Mouse (Mus musculus) cerebellum, adult (tissue): ENCODE data around the gene Rassf2.

Experiments
- ATAC-seq: cut with Nextera tagmentation; 2 replicates; pipeline ENCODE4 v1.9.2; 2017; ENCODE audit warnings: mild to moderate bottlenecking, moderate library complexity, mixed read lengths; ENCODE audit not compliant: insufficient number of reproducible peaks, low FRiP score, low TSS enrichment

Rassf2 gene

DNA sequence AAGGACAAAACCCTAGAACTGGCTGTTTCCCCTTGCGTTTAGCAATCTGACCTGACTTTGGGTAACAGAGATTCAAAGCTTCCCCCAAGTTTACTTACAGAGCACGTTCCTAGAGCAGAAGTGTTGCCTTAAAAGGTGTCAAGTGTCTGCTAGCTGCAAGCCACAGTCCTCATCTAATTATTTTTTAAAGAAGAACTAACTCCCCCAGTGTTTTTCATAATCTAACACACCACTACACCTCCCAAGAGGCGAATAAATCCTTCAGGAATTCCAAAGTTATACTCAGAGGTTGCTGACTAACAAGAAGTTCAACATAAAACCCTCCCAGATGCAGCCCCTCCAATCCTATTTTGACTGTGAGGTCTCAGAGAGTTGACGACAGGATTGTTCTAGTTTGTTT lies 21.9 kb downstream of the Rassf2 start:
- no peak for ATAC-seq

- ATAC-seq, result no peak
Observed at GRCm38 (mm10) chr2:132007475-132007819, 22.6 kb downstream of the Rassf2 start.

DNA sequence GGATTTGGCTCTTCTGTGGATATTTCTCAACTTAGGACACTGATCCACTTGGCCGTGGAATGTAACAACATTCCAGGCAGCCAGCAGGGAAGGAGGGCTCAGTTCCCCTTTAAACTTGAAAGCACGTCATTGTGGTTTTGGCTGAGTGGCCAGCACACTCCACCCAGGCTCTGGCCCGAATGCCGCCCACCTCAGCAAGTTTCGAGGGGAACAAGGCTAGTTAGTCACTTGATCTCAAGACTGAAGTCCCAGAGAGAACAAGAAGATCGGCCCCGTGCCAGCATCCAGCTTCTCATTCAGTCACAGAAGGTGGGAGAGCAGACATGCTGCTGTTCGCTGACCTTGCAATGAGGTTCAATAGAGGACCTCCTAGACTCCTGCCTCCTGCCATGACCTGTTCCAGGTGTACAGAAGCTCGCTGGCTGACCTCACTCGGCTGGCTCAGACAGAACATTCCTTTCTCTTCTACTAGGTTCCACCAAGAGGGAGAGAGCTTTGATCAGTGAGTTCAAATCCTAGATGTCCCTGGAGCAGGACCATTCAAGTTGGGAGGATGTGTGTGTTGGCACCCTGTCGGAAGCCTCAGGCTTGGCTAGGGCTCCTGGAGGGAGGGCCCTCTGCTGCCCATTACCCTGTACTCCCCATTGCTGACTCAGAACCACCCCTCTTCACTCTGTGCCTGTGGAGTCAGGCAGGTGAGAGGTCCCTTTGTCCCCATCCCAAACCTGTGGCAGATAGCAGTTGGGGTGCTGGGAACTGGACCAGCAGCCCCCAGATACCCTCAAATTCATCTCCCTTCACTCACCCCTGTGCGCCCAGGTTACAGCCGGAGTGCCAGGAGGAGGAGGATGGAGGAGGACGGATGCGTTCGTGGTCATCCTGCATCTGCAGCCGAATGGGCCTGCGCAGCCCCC lies 23.2 kb downstream of the Rassf2 start:
- no peak for ATAC-seq

DNA sequence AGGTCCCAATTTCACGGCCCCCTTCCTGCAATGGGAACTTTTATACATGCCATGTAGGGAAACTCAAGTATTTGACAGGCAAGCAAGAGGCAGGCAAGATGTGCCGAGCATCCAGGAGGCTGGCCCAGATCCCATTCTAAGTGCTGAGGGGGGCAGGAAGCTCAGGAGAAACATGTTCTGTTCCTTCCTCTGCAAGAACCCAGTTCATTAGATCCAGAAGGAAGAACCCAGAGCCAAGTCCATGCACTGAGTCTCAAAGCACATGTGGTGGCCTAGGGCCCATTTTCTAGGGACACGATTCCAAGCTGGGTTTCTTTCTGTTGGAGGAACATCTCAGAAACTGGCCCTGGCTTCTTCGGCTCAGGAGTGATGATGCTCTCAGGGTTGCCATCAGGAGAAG lies 24.6 kb downstream of the Rassf2 start:
- no peak for ATAC-seq

GRCm38 (mm10) chr2:132004495-132005136 lies 25.4 kb downstream of the Rassf2 start:
- no peak for ATAC-seq

DNA sequence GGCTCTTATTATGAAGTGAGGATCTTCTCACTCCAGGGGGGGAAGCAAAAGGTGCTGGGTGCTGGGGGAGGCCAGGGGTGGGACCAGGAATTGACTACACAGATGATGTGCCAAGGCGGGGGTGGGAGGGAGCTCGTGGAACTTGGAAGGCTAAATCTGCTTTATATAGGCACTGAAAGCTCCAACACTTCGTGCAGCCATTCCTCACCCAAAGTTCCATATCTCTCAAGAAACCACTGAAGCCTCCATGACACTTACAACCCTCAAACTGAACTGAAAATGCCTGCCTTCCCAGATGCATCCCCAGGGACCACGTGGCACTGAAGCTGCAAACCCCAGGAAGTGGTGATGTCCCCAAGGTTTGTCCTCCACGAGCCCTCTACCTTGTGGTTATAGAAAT lies 26.1 kb downstream of the Rassf2 start:
- ATAC-seq, result no peak

DNA sequence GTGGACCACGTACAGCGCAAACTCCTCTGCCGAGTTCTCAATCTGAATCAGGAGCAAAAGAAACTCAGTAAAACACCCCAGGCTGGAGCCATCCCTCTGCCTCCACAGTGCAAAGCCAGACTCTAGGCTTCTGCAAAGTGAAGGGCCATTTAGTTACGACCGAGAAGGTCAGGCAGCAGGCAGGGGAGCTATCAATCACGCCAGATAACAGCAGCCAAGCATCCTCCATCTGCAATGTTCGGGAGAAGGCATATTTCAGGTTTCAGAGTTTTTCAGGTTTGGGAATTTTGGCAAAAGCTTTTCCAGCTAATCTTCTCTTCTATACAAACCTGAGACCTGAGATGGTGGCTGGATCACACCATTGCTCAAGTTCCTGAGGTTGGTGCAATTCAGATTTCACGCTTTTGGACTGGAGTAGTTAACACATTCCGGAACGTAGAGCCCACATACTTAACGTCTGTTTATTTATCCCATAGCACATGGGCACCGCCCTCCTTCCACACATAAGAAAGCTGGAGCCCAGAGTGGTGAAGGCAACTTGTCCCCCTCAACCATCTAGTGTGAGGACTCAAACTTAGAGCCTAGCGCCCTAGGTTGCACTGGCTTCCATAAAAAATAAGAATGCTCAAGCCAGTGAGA lies 28.2 kb downstream of the Rassf2 start:
- no peak for ATAC-seq

- ATAC-seq, result no peak
Observed at GRCm38 (mm10) chr2:131997356-131997755, 32.7 kb downstream of the Rassf2 start.

GRCm38 (mm10) chr2:131996369-131996768 lies 33.7 kb downstream of the Rassf2 start:
- peak; percentile 18; the same call in 1 of the 2 replicates for ATAC-seq

GRCm38 (mm10) chr2:131995742-131996141 lies 34.3 kb downstream of the Rassf2 start:
- peak; percentile 65 for ATAC-seq

- ATAC-seq, result no peak
Observed at GRCm38 (mm10) chr2:131994971-131995370, 35.1 kb downstream of the Rassf2 start.

DNA sequence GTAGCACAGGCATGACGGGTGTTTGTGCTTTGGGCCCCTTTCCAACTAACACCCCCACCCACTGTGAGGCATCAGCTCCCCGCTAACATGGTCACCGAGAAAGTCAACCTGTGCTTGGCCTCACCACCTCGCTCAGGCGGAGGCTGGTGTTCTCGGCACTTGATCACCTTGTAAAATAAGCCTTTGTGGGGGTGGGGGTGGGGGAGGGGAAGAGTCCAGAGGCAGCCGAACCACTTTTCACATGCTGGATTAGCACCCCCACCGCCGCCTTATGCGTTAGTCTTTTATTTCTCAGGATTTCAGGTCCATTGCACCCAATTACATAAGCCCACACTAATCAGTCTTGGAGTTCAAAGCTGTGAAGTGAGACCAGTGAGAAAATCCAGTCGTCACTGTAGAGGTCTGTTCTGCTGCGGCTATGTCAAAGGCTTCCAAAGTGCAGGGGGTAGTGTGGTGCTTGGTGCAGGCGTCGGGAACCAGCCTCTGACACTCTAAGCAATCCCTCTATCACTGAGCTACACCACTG lies 36.4 kb downstream of the Rassf2 start:
- ATAC-seq, result no peak

GRCm38 (mm10) chr2:131993151-131993550 lies 36.9 kb downstream of the Rassf2 start:
- ATAC-seq, result no peak

DNA sequence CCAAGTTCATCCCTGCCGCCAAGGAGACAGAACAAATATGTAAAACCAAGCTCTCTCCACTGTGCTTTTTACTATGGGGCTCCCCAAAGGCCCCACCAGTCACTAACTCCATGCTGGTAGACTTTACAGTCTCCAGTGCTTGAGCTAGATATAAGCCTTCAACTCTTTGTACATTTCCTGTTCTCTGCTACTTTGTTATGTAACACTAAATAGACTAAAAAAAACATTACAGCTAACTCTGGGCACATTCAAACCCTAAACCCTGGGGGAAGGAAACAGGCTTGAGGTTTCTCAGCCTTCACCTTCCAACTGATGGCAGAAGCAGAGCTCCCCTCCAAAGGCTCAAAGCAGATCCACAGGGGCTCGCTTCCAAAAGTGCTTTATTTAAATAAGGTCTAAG lies 37.6 kb downstream of the Rassf2 start:
- no peak for ATAC-seq

DNA sequence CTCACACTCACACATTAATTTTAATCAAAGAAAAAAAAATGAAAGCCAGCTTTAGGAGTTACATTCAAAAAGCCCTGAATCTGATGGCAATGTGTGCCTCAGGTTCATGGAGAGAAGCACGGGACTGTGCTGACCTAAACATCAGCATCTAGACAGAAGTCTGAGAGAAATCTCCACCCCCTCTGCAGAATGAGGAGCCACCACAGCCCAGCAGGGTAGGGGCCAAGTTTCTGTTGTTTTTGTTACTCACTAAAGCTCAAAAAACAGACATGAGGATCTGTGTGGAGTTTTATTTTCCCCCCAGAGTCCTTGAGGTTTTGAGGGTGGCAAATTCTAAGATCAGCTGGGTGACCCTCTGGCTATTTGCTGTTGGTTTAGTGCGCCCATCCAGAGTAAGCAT lies 41.5 kb downstream of the Rassf2 start:
- ATAC-seq, result no peak

DNA sequence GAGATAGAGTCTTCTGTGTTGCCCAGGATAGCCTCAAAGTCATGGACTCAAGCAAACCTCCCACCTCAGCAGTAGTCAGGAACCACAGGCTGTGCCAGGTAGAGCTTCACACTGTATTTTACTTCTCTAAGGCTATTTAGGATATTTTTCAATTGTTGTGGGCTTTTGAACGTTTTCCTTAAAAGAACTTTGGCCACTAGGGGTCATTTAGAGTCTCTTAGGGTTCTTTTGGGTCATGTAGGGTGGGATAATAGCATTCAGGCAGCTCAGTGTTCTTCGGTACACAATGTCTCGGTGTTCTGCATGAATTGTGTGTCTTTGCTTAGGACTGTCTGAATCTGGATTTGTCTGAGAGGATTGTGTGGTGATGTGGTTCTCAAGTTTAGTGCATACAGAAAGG lies 42.1 kb downstream of the Rassf2 start:
- no peak for ATAC-seq

DNA sequence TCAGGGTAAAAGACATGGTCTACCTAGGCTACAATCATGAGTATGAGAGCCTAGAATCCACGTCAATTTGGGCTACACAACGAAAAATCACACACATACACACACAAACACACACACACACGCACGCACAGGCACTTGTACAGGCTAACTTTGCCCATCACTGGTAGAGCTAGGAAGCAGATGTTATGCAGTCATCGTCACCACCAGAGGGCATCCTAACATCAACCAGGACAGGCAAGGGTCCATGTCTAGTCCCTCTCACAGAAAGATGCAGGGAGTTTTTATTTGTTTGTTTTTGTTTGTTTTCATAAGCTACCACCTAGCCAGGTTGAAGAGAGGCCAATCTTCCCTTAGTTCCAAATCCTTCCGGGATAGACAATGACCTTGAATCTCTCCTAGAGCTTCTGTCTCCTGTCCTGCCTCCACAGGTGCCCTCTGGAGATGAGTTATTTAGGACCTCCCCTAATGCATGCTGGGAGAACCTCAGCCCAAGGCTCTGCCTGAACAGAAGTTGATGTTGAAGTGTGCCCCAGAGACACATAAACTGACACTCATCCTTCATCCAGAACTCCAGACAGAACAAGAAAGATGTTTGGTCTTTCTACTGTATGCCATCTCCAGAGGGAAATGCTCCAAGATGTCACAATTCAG lies 47.4 kb downstream of the Rassf2 start:
- peak; percentile 87 for ATAC-seq

GRCm38 (mm10) chr2:131980866-131981265 lies 49.2 kb downstream of the Rassf2 start:
- no peak for ATAC-seq

GRCm38 (mm10) chr2:131976663-131977062 lies 53.4 kb downstream of the Rassf2 start:
- no peak for ATAC-seq

DNA sequence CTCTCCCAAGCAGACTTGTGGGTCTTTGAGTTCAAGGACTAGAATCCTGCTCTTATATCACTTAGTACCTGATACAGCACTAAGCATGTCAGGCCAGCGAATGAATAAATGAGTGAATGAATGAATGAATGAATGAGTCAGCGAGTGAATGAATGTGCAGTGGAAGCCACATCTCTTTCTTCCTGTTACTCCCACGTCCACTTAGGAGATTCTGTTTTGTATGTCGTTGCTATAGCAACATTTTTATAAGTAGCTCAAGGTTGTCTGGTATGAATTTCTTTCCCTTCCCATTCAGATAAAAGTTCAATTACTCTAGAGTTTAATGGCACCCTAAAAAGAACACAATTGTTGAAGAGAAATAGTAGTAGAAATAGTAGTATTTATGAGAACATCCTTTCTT lies 59.0 kb downstream of the Rassf2 start:
- ATAC-seq, result no peak

DNA sequence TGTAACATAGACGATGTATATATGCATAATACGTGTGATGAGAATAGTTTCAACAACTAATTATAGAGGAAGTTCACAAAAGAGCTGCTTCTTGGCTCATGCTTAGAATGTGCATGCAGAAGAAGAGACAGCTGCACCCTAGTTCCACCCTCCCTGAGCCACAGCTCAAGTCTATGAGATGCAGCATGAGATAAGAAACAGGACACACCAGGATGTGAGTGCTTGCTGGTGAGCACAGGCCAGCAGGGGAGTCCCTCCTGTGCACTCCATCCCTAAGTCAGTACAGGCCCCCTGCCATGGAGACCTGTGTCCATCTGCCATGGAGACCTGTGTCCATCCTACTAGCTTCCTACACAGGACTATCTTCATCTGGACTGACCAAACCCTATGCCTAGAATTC lies 59.5 kb downstream of the Rassf2 start:
- ATAC-seq, result no peak
